Mouse (Mus musculus): ENCODE data around the gene Dnah12.

GRCm38 (mm10) chr14:26647811-26648210, 45.3 kb upstream of the Dnah12 start:
- no peak for TF ChIP-seq CTCF (IDR thresholded peaks at IDR 0.05; ENCODE audit: borderline replicate concordance, insufficient read depth, low read length)
- no peak for TF ChIP-seq POLR2A (IDR thresholded peaks at IDR 0.05; ENCODE audit: low read depth, low read length)
